Mouse (Mus musculus) heart, postnatal 10 days (tissue): Measurements from ENCODE around the gene Habp2. TPM values are rescaled to one million over a fixed set of nuclear protein-coding genes. Genes with fewer than 3 reads are reported as not detected.
A peak's percentile ranks its signal among the peaks of the same experiment; 100 is the strongest.

Experiments
- DNase-seq, 2 experiments: peaks; one replicate each; pipeline ENCODE4 v3.0.0; 2021
- intact Hi-C: fragments of 180-260 bp; cut with DNase I; formaldehyde crosslinking; loops from one replicate; pipeline ENCODE4 v1.15.1; 2025
- total RNA-seq, 2 experiments: library from RNA; stranded (reverse); gene quantifications; 2 replicates each; pipeline ENCODE4 v1.2.3; 2021

Habp2 gene
- not detected for total RNA-seq

GRCm38 (mm10) chr19:56286866-56287265, at the start of gene Habp2:
Gene Habp2, plus strand, starts transcription at chr19:56287137.
- no peak for DNase-seq
- intact Hi-C loops, result no loop called here

GRCm38 (mm10) chr19:56238501-56238900, 48.4 kb upstream of the Habp2 start:
- no peak for DNase-seq
- intact Hi-C loops, result no loop called here

- intact Hi-C loops, result no loop called here
- DNase-seq, result no peak
Observed at GRCm38 (mm10) chr19:56245201-56245600, 41.7 kb upstream of the Habp2 start.

GRCm38 (mm10) chr19:56252815-56253214, 34.1 kb upstream of the Habp2 start:
- intact Hi-C loops, result no loop called here
- peak in 1 of 2 experiments; percentile 24 for DNase-seq

GRCm38 (mm10) chr19:56253271-56253670, 33.7 kb upstream of the Habp2 start:
- DNase-seq, result no peak
- intact Hi-C loops, result no loop called here

- intact Hi-C loops, result loop anchor here (2.0 to 5.0 kb wide), 3 partner anchors 42 to 918 kb away; no protein-coding TSS in a partner anchor
- DNase-seq, result peak in 1 of 2 experiments; percentile 51
Observed at GRCm38 (mm10) chr19:56254751-56255150, 32.2 kb upstream of the Habp2 start.

GRCm38 (mm10) chr19:56255506-56255905, 31.4 kb upstream of the Habp2 start:
- intact Hi-C loops, result loop anchor here (2.0 to 5.0 kb wide), 3 partner anchors 41 to 919 kb away; no protein-coding TSS in a partner anchor
- peak; percentile 46 to 69 for DNase-seq

- DNase-seq, result no peak
- intact Hi-C loops, result loop anchor here (5.0 kb wide), 1 partner anchor 119 kb away; no protein-coding TSS in a partner anchor
Observed at GRCm38 (mm10) chr19:56256235-56256634, 30.7 kb upstream of the Habp2 start.

- intact Hi-C loops, result loop anchor here (5.0 kb wide), 1 partner anchor 119 kb away; no protein-coding TSS in a partner anchor
- DNase-seq, result no peak
Observed at GRCm38 (mm10) chr19:56256741-56257140, 30.2 kb upstream of the Habp2 start.

- no peak for DNase-seq
- intact Hi-C loops, result no loop called here
Observed at GRCm38 (mm10) chr19:56263696-56264095, 23.2 kb upstream of the Habp2 start.

- intact Hi-C loops, result no loop called here
- no peak for DNase-seq
Observed at GRCm38 (mm10) chr19:56264175-56264574, 22.8 kb upstream of the Habp2 start.

GRCm38 (mm10) chr19:56265149-56265548, 21.8 kb upstream of the Habp2 start:
- intact Hi-C loops, result no loop called here
- peak in 1 of 2 experiments; percentile 12 for DNase-seq

- no peak for DNase-seq
- intact Hi-C loops, result no loop called here
Observed at GRCm38 (mm10) chr19:56272081-56272480, 14.9 kb upstream of the Habp2 start.

GRCm38 (mm10) chr19:56277140-56277804, 9.7 kb upstream of the Habp2 start:
- intact Hi-C loops, result no loop called here

GRCm38 (mm10) chr19:56277951-56278350, 9.0 kb upstream of the Habp2 start:
- no peak for DNase-seq
- intact Hi-C loops, result no loop called here

More at GRCm38 (mm10) chr19:56277140-56277804, 9.7 kb upstream of the Habp2 start:
- no peak for DNase-seq

- no peak for DNase-seq
- intact Hi-C loops, result no loop called here
Observed at GRCm38 (mm10) chr19:56278366-56278765, 8.6 kb upstream of the Habp2 start.

- intact Hi-C loops, result no loop called here
- DNase-seq, result no peak
Observed at GRCm38 (mm10) chr19:56285222-56285621, 1.7 kb upstream of the Habp2 start.

- no peak for DNase-seq
- intact Hi-C loops, result no loop called here
Observed at GRCm38 (mm10) chr19:56287580-56288367, 837 bp downstream of the Habp2 start.

- no peak for DNase-seq
- intact Hi-C loops, result no loop called here
Observed at GRCm38 (mm10) chr19:56288436-56288835, 1.5 kb downstream of the Habp2 start.

- intact Hi-C loops, result loop anchor here (10.0 kb wide), 1 partner anchor 955 kb away; no protein-coding TSS in a partner anchor
- DNase-seq, result no peak
Observed at GRCm38 (mm10) chr19:56289642-56290041, 2.7 kb downstream of the Habp2 start.

- intact Hi-C loops, result loop anchor here (10.0 kb wide), 1 partner anchor 957 kb away; no protein-coding TSS in a partner anchor
- DNase-seq, result peak; percentile 37 to 46
Observed at GRCm38 (mm10) chr19:56291898-56292297, 5.0 kb downstream of the Habp2 start.
